Mouse (Mus musculus) kidney, postnatal 0 days (tissue): ENCODE data around the gene Pigl. TPM values are rescaled to one million over a fixed set of nuclear protein-coding genes. Genes with fewer than 3 reads are reported as not detected.
"Not testable (repeated sequence)": the region's sequence is repeated elsewhere in the genome, so short reads cannot be mapped to it uniquely, and the experiment has no call there.

Experiments
- ATAC-seq: fragments of 200-750 bp; cut with Nextera tagmentation; replicated peaks from 2 replicates; pipeline ENCODE4 v1.8.0; 2017; ENCODE audit warnings: low read depth, moderate number of reproducible peaks, moderate TSS enrichment, moderate library complexity; ENCODE audit not compliant: low FRiP score
- DNase-seq: peaks from one replicate; pipeline ENCODE4 v3.0.0-alpha.2; 2016; ENCODE audit warnings: low spot score
- H3K27ac ChIP-seq: fragments of 300-500 bp; sonication (generic); 2 replicates; pipeline ENCODE4 v1.5.1; 2014; ENCODE audit warnings: mild to moderate bottlenecking
- H3K27me3 ChIP-seq: fragments of 300-500 bp; sonication (generic); 2 replicates; pipeline ENCODE4 v1.6.1; 2014; ENCODE audit warnings: low read length, mixed read lengths; ENCODE audit not compliant: insufficient read depth
- H3K36me3 ChIP-seq: fragments of 300-500 bp; sonication (generic); 2 replicates; pipeline ENCODE4 v1.6.1; 2014; ENCODE audit warnings: low read length, mixed read lengths; ENCODE audit not compliant: insufficient read depth
- H3K4me1 ChIP-seq: fragments of 300-500 bp; sonication (generic); replicated peaks from 2 replicates; pipeline ENCODE4 v1.6.1; 2014; ENCODE audit warnings: antibody characterized with exemption, low read length, mixed read lengths; ENCODE audit not compliant: insufficient read depth
- H3K4me2 ChIP-seq: fragments of 300-500 bp; sonication (generic); 2 replicates; pipeline ENCODE4 v1.6.1; 2014; ENCODE audit warnings: mild to moderate bottlenecking, low read length, moderate library complexity, mixed read lengths
- H3K4me3 ChIP-seq: fragments of 300-500 bp; sonication (generic); replicated peaks from 2 replicates; pipeline ENCODE4 v1.5.1; 2014; ENCODE audit warnings: low read depth, low read length
- H3K9ac ChIP-seq: fragments of 300-500 bp; sonication (generic); 2 replicates; pipeline ENCODE4 v1.6.1; 2014; ENCODE audit warnings: low read depth, low read length
- H3K9me3 ChIP-seq: fragments of 300-500 bp; sonication (generic); replicated peaks from 2 replicates; pipeline ENCODE4 v1.6.1; 2016; ENCODE audit warnings: low read length, inconsistent platforms, mixed read lengths
- CTCF ChIP-seq: IDR thresholded peaks from 2 replicates; pipeline ENCODE4 v1.5.1; 2016; ENCODE audit warnings: antibody characterized with exemption, low read depth, mild to moderate bottlenecking, moderate library complexity
- WGBS: fragments of 180-500 bp; shearing (Covaris S2); extraction: QIAGEN DNeasy Blood & Tissue Kit; methylation state at CpG from one replicate; pipeline ENCODE4 v1.1.7; 2014; 5-methylcytosine and 5-hydroxymethylcytosine counted together
- polyA plus RNA-seq: library from polyadenylated mRNA; unstranded; fragments of >200 nt; fragmentation: Nextera tagmentation; extraction: Ambion mirVana; gene quantifications from 2 replicates; pipeline ENCODE4 v1.2.1, GENCODE M21; 2015

Pigl gene
- polyA plus RNA-seq, 1 experiment from 2014 or later = 8.3 TPM

GRCm38 (mm10) chr11:62495276-62495801 lies 37.1 kb downstream of the Pigl start:
- no peak for TF ChIP-seq CTCF
- Histone ChIP-seq H3K27me3 (no peaks in the 10 kb centered on the region), H3K27ac (peak overlapping the region; percentile 88), H3K9ac (no peak overlapping the region), H3K4me3 (no peak overlapping the region), H3K9me3 (no peaks in the 10 kb centered on the region), H3K36me3 (no peaks in the 10 kb centered on the region), H3K4me1 (peaks cover 9% of the 10 kb centered on the region), H3K4me2 (no peak overlapping the region)
- 27% methylated on average over 9 of the region's 10 CpGs for WGBS
- ATAC-seq (peak; percentile 34; the same call in 1 of the 2 replicates), DNase-seq (peak; percentile 54)

GRCm38 (mm10) chr11:62496151-62496715 lies 38.0 kb downstream of the Pigl start:
- peak; percentile 68 for TF ChIP-seq CTCF
- H3K4me1 ChIP-seq = peaks cover 9% of the 10 kb centered on the region
- H3K9ac ChIP-seq = no peak overlapping the region
- no peak overlapping the region for H3K4me2 ChIP-seq
- H3K36me3 ChIP-seq = no peaks in the 10 kb centered on the region
- no peak overlapping the region for H3K27ac ChIP-seq
- DNase-seq (peak; percentile 70), ATAC-seq (no peak)
- no peaks in the 10 kb centered on the region for H3K9me3 ChIP-seq
- no peak overlapping the region for H3K4me3 ChIP-seq
- 52% methylated on average over 5 of the region's 5 CpGs for WGBS
- no peaks in the 10 kb centered on the region for H3K27me3 ChIP-seq

- Histone ChIP-seq H3K4me3 (no peak overlapping the region), H3K9ac (no peak overlapping the region), H3K4me2 (no peak overlapping the region), H3K27me3 (no peaks in the 10 kb centered on the region), H3K4me1 (peaks cover 9% of the 10 kb centered on the region), H3K9me3 (no peaks in the 10 kb centered on the region), H3K36me3 (no peaks in the 10 kb centered on the region), H3K27ac (no peak overlapping the region)
- DNase-seq = no peak
- TF ChIP-seq CTCF = no peak
- ATAC-seq = no peak
- WGBS = 44% methylated on average over 3 of the region's 3 CpGs
Observed at GRCm38 (mm10) chr11:62497181-62497580, 38.9 kb downstream of the Pigl start.

GRCm38 (mm10) chr11:62498802-62499201 lies 40.5 kb downstream of the Pigl start:
- peaks cover 9% of the 10 kb centered on the region for H3K4me1 ChIP-seq
- DNase-seq = no peak
- TF ChIP-seq CTCF = no peak
- no peaks in the 10 kb centered on the region for H3K27me3 ChIP-seq
- WGBS = 86% methylated on average over 2 of the region's 2 CpGs
- no peak overlapping the region for H3K27ac ChIP-seq
- no peak overlapping the region for H3K4me2 ChIP-seq
- no peak overlapping the region for H3K9ac ChIP-seq
- no peaks in the 10 kb centered on the region for H3K36me3 ChIP-seq
- no peak for ATAC-seq
- H3K4me3 ChIP-seq = no peak overlapping the region
- no peaks in the 10 kb centered on the region for H3K9me3 ChIP-seq

- ATAC-seq (no peak), DNase-seq (no peak)
- no peaks in the 10 kb centered on the region for H3K27me3 ChIP-seq
- H3K27ac ChIP-seq = no peak overlapping the region
- no peaks in the 10 kb centered on the region for H3K9me3 ChIP-seq
- no peak overlapping the region for H3K4me3 ChIP-seq
- 65% methylated on average over 2 of the region's 2 CpGs for WGBS
- H3K36me3 ChIP-seq = no peaks in the 10 kb centered on the region
- TF ChIP-seq CTCF = no peak
- no peak overlapping the region for H3K9ac ChIP-seq
- no peaks in the 10 kb centered on the region for H3K4me1 ChIP-seq
- no peak overlapping the region for H3K4me2 ChIP-seq
Observed at GRCm38 (mm10) chr11:62500529-62500928, 42.3 kb downstream of the Pigl start.

- no peak overlapping the region for H3K9ac ChIP-seq
- H3K9me3 ChIP-seq = no peaks in the 10 kb centered on the region
- H3K4me2 ChIP-seq = no peak overlapping the region
- no peaks in the 10 kb centered on the region for H3K36me3 ChIP-seq
- DNase-seq (no peak), ATAC-seq (no peak)
- WGBS = 81% methylated on average over 4 of the region's 4 CpGs
- H3K4me3 ChIP-seq = no peak overlapping the region
- H3K4me1 ChIP-seq = no peaks in the 10 kb centered on the region
- H3K27ac ChIP-seq = no peak overlapping the region
- no peak for TF ChIP-seq CTCF
- no peaks in the 10 kb centered on the region for H3K27me3 ChIP-seq
Observed at GRCm38 (mm10) chr11:62507683-62508082, 49.4 kb downstream of the Pigl start.

- H3K4me2 ChIP-seq, H3K36me3 ChIP-seq, H3K9ac ChIP-seq, H3K9me3 ChIP-seq, H3K27ac ChIP-seq, H3K4me3 ChIP-seq, H3K27me3 ChIP-seq, H3K4me1 ChIP-seq, ATAC-seq, DNase-seq: not testable (repeated sequence)
- WGBS = 95% methylated on average over 12 of the region's 13 CpGs
Observed at GRCm38 (mm10) chr11:62508365-62508764, 50.1 kb downstream of the Pigl start.

- not testable (repeated sequence) for H3K36me3 ChIP-seq, H3K4me3 ChIP-seq, H3K4me1 ChIP-seq, H3K9ac ChIP-seq, H3K27me3 ChIP-seq, H3K9me3 ChIP-seq, H3K4me2 ChIP-seq, H3K27ac ChIP-seq, ATAC-seq, DNase-seq
- WGBS = 92% methylated on average over 5 of the region's 5 CpGs
Observed at GRCm38 (mm10) chr11:62508816-62509215, 50.6 kb downstream of the Pigl start.
